Mouse (Mus musculus) left cerebral cortex, postnatal 25 days (tissue): ENCODE measurements around the gene Kif5a. TPM values are rescaled to one million over a fixed set of nuclear protein-coding genes. Genes with fewer than 3 reads are reported as not detected.
A peak's percentile ranks its signal among the peaks of the same experiment; 100 is the strongest.
"Not testable (repeated sequence)": the region's sequence is repeated elsewhere in the genome, so short reads cannot be mapped to it uniquely, and the experiment has no call there.

Experiments
- DNase-seq, 2 experiments: peaks; one replicate each; pipeline ENCODE4 v3.0.0; 2022; ENCODE audit warnings: low spot score in 2 of 2, mixed read lengths in 1 of 2
- intact Hi-C: fragments of 180-260 bp; cut with DNase I; formaldehyde crosslinking; loops from one replicate; pipeline ENCODE4 v1.15.1; 2025
- total RNA-seq, 2 experiments: library from RNA; stranded (reverse); gene quantifications; 2 replicates each; pipeline ENCODE4 v1.2.3; 2021

Gene Kif5a
- total RNA-seq, 2 experiments from 2014 or later, result 934 to 952 TPM

DNA sequence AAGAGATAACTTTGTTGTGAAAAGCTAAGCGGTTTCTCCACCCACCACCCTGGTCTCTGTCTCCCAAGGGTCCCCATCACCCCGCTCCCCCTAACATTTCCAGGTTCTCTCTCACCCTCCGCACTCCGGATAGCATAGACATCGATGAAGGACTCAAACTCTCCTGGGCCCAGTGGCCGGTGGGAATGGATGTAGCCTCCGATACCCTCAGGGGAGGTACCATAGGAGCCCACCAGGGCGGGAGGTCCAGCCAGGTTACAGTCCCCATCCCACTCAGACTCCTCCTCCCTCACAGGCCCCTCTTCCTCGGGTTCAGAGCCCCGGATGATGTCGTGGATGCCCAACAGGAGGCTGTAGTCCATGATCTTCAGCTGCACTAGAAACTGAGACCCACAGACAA, 63.7 kb downstream of the Kif5a start:
- no peak for DNase-seq
- intact Hi-C loops, result no loop called here

DNA sequence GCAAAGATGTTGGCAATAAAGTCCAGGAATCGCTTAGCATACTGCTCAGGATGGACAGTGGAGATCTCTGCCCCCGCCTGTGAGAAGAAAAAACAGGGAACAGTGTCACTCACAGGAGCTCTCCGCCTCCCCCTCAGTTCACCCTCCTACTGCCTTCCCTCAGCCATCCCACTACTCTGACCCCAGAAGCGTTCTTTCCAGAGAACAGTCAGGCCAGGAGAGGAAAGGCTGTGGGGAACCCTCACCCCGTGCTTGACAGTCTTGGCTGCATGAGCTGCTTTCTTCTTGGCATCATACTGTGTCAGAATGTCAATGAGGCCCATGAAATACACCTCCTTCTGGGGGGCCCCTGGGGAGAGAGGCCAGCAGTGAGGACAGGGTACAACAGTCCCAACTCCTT, 64.1 kb downstream of the Kif5a start:
- intact Hi-C loops, result no loop called here
- DNase-seq, result no peak

DNA sequence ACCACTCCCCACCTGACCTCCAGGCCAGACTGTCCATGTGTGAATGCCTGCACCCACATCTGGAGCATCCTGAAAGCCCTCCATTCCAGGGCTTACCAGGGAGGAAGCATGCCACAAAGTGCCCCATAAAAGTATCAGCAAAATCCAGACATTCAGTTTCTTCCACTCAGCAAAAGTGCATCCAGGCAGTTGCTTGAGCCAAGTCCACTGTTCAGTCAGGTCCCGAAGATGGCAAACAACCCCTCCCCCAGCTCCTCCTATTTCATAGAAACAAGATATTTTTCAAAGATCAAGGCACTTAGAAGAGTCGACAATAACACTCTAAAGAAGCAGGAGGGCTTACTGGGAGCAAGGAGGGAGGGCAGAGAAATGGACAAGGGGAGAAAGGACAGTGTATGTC, 64.7 kb downstream of the Kif5a start:
- intact Hi-C loops, result no loop called here
- DNase-seq, result no peak

DNA sequence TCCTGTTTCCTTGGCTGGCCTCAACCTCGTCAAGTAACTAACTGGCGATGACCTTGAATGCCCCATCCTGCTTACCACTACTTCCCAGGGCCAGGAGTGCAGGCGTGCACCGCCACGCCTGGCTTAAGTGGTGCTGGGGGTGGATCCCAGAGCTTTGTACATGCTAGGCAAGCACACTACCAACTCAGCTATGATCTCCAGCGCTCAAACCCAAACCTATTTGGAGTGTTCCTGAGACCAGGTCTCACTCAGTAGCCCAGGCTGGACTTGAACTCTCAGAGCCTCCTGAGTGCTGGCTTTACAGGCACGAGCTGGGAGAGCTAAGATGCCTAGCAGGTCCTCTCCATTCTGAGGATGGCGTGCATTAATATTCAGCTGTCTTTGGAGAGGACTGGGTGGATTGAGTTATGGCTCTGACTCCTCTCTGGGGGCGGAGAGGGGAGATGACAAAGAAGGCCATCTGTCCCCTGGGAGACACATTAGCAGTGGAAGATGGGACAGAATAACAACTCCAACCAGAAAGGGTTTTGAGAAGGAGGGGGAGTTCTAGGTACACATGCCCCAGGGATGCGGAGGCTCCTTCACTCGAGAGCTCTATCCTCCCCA, 65.5 kb downstream of the Kif5a start:
- intact Hi-C loops, result no loop called here
- DNase-seq, result peak in 1 of 2 experiments; percentile 69

DNA sequence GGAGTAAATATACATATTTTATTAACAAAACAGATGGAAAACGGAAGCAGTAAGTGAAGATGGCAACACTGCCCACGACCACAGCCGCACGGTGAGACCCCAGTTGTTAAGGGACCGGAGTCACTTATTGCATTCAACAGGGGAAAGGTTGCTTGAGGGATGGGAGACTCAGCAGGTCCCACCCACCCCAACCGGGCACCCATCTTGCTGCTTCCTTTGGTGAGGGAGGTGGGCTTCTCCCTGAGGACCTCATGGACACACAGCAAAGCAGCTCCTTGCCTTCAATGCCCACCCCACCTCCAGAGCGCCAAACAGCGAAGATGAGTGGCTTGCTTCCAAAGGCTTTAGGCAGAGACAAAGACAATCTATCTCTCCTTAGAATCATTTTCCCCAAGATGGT, 66.0 kb downstream of the Kif5a start:
- intact Hi-C loops, result no loop called here

DNA sequence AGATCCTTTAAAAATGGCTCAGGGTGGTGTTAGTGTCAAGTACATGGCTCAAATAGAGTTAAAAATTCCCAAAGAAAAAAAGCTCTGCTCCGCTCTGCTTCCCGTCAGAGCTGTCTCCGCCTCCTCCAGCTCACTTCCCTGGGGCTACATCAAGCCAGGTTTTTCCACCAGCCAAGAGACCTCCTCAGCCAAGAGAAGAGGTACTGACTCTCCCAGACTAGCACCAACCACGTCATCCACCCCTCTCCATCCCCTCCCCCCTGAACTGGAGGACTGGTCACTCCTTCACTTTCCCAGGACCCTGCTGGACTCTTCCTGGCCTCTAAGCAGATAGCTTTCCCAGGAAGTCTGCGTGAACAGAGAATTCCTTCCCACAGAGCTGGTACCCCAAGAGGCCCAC, 66.8 kb downstream of the Kif5a start:
- intact Hi-C loops, result loop anchor here (1.0 kb wide), 1 partner anchor 14 kb away; no protein-coding TSS in a partner anchor
- DNase-seq, result peak; percentile 71 to 87

More for the DNA sequence above, 66.0 kb downstream of the Kif5a start:
- no peak for DNase-seq

DNA sequence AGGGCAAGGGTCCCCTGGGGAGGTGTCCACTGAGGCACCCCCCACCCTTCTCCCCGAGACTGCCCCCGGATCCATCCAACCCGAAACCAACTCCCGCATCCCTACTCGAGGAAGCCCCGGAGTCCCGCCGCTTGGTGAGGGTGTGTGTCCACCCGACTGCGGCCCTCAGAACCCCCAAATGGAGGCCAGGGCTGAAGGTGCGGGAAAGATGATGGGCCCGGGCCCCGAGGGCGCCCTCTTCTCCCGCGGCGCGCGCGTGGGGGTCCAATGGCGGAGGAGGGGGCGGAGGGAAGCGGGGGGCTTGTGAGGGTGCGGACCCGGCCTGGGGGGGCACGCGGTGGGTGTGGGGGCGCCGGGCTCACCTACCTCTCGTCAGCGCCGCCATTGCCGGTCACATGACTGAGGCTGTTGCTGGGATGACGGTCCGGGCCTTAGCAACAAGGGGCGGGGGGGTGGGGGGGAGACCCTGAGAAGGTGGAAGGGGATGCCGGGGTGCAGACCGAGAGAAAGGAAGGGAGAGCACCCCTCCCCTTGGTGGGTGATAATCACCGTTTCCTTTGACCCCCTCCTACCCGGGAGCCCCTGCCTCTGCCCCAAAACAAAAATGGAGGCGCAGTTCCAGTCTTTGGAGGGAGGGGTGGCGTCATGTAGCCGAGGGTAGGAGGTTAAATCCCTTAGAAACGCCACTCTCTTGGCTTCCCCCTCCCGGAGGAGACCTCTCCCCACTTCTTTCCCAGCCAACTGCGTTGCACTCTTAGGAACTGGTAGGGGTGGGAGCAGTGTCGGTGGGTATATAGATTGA, 67.6 kb downstream of the Kif5a start, which contains the start of gene Dtx3:
Dtx3 (minus strand) TSS at position 401 of the 802 bp plus-strand sequence.
- intact Hi-C loops, result loop anchor here (1.0 kb wide), 1 partner anchor 15 kb away; no protein-coding TSS in a partner anchor
- DNase-seq, result peak in 1 of 2 experiments; percentile 58

DNA sequence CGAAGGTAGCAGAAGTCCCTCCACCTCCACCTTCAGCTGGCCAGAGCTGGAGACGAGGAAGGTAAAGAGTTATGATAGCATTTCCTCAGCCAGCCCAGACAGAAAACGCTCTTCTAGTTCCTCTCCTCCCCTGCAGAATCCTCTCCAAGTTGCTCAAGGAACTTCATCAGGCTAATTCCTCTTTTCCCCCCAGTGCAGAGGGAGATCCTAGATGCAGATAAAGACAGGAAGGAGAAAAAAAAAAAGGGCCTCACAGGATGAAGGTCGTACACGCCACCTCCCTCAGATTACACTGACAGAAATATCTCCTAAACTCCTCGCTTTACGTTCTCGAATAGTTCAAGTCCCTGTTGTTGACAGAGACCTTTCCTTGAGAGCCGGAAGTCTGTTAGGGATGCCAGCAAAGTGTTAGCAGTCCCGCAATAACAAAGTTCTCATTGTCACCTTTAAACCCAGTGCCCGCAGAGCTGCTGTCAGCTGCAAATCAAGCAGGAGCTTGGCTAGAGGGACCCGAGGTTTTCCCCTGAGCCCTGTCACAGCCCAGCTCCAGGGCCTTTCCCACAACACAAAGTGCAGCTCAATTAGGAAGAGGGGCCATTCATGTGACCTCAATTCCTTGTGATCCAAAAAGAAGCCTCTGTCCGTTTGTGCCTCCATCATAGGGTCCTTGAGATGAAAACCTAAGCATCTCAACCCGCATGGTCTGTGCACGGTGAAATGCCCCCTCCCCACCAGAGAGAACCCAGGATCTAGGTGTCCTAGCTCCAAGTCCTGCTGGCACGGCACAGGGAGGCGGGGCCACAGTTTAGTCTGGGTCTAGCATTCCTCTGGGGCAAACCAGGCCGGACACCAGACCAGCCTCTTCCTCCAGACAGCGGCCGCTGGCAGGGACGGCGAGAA, 68.5 kb downstream of the Kif5a start:
- DNase-seq, result no peak
- intact Hi-C loops, result no loop called here

DNA sequence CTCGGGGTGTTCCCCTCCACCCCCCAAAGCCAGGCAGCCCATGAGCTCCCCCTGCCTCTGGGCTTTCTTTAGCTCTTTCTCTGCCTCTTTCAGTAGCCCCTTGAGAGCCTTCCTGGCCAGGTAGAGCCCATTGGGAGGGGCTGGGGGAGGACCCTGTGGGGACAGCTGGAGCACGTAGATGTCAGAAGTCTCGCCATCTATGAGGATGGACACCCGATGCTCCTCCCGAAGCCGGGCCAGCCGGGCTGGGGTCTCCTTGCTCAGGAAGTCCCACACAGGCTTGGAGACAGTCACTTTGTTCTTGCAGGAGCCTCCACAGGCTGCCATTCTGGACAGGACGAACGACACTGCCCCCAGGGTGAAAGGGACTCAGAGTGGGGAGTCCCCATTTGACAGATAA, 70.1 kb downstream of the Kif5a start:
- DNase-seq, result no peak
- intact Hi-C loops, result no loop called here

DNA sequence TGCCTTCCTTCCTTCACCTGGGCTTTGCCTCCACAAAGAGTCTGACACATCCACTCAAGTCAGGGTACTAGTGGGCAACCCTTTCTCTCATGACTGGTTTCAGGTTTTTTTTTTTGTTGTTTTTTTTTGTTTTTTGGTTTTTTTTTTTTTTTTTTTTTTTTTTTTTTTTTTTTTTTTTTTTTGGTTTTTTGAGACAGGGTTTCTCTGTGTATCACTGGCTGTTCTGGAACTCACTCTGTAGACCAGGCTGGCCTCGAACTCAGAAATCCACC, 71.2 kb downstream of the Kif5a start:
- DNase-seq, intact Hi-C loops: not testable (repeated sequence)

DNA sequence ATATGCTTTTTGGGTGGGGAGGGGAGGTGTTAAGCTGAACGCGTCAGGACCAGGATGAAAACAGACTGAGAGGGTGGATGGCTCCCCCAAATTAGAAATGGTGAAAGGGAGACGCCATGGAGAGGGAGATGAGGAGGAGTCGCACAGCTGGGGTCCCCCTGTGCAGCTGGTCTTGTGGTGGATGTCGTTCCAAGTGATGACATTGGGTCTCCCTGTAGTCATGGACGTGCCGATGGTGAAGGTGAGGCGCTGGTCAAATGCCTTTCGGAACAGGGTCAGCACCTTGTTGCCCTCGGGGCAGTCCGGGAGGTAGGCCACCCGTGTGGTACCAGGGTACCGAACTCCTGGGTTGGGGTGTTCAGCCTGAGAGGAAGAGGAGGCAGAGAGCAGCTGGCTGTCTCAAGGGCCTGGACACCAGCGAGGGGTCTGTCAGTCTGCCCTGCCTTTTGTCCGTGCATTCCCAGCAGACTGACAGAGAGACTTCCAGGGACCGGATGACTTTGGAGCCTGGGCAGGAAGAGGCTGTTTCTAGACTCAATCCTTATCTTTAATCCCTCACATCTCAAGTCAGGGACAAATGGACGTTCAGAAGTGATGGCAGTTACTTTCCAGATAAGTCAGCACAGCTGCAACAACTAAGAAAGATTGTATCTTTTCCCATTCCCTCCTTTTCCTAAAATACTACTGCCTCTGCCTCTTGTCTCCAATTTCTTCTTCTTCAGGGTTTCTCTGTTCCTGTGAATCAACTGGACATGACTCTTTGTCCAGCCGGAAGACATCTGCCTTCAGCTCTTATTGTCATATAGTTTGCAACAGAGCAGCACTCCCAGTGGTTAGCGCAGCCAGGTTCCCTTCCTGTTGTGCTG, 71.7 kb downstream of the Kif5a start:
- intact Hi-C loops, result no loop called here
- no peak for DNase-seq

DNA sequence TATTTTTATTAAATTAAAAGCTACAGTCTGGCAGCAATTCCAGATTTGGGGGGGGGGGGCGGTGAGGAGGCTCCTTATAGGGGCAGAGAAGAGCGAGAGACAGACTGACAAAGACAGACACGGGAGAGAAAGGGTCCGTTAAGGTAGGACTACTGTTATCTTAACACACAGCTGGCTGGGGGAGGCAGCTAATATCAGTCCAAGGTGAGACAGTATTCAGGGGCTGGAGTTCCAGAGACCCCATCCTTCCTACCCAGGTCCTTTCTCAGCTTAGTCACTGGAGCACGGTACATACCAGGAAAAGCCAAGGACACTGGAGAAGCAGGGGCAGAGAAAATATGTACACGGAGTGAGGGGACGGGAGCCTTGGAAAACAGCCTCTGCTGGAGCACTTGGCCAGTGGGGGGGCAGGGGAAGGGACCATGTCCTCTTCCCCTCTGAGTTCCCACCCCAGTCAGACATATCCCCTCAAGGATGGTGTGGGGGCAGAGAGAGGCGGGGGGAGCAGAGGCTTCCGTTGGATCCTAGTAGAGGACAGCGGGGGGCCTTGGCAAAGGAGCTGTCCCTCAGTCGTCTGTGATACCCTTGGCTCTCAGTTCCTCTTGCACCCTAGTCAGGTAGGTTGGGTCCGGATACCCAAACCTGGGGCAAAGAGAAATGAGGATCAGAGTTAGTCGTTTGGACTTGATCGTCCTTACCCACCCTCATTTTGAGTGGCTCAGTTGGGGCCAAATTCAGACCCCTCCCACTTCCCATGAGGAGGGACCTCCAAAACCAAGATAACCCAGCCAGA, 72.6 kb downstream of the Kif5a start:
- intact Hi-C loops, result no loop called here
- no peak for DNase-seq

DNA sequence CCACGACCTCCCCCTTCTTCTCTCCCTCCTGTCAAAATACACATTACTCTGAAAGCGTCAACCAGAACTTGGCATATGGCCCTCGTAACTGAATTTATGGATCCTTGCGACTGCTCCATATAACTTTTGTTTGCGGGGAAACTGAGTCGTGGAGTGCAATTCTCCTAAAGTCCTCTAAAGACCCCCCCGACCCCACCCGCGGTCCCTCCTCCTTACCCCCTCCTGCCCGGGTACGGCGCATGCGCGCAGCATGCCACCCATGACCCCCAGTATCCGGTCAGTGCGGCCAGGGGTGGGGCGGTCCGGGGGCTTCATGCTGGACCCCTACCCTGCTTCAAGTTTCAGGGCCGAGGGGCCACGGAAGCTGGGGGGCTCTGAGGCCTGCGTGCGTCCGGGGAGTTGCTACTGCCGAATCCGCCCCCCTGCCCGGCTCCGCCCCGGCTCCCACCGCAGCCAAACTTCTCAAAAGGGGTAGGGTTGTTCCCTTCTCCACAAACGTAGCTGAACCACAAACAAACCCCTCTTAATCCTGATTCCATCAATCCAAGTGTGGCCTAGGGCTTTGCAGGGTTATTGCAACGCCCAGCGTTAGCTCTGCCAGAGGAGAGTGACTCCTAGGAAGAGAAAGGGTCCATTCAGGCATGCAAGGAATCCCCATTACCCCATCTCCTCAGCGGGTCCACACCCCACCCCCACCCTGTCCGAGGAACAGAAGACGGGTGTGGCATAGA, 73.3 kb downstream of the Kif5a start, which contains the start of gene Arhgef25:
Arhgef25 (minus strand) TSS at position 433 of the 731 bp plus-strand sequence.
- intact Hi-C loops, result no loop called here
- no peak for DNase-seq

DNA sequence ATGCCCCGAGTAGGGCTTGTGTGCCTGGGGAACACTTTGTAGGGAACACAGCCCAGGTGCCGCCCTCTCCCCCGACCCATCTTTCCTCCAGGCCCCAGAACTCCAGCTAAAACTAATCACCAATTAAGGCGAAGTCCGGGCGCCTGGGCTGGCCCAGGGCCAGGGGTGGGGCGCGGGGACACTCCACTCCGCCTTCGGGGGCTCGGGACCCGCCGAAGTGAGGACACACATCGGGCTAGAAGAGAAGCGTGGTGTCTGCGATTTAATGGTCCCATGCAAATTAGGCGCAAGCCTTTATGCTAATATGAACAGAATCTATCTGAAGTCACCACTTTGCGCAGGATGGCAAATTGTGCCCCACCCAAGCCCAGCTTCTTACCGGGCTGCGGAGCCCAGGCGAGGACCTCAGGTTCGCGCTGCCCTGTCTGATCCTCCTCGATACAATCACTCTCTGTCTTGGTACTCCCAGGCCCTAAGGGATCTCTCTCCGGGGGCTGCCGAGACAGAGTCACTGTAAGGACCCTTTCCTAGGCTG, 74.0 kb downstream of the Kif5a start:
- intact Hi-C loops, result no loop called here
- DNase-seq, result no peak

DNA sequence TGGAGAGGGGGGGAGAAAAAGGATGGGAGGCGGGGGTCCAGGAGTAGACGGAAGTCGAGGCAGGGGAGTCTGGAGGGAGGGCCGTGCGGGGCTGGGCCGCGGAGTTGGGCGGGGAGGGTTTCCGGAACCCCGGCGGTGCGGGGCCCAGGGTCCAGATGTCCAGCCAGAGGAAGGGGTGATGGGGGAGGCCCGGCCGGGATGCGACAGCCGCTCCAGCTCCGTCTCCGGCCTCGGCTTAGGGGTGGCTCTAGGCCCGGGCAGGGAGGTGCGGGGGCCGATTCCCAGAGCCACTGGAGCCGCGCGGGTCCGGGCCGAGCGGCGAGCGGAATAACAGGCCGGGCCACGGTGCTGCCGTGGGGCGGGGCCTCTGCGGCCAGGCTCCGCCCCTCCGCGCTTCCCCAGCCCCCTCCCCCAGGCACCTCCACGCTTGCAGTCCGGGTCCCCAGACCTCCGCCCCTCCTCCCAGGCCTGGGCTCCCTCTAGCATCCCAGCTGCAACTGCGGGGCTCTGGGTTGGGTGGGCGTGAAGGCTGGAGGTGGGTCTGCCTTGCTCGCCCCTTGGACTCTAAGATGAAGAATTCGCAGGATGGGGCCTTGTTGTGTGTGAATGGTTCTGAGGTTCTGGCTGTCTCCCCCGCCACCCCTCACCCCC, 74.6 kb downstream of the Kif5a start:
- DNase-seq, result peak in 1 of 2 experiments; percentile 67
- intact Hi-C loops, result no loop called here

DNA sequence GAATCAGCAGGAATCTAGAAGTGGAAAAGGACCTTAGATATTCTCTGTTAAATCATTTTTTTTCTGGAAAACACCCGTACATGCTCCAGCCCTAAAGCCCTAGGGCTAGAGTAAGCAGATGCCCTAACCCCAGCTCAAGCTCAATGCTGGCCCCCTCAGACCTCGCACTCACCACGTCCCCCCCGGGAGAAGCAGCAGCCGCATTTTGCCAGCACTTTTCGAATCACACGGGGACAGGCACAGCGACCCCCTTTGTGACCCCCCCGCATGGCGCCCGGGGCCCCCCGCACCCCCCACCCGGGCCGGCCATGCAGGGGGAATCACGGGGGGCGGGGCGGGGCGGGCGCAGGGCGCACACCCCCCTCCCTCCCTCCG, 75.1 kb downstream of the Kif5a start:
- intact Hi-C loops, result no loop called here
- no peak for DNase-seq
